Mouse (Mus musculus) CD8-positive naive resting alpha-beta T cell, adult 2 months (primary cell): ENCODE results near the gene Zfp62.
"Not testable (repeated sequence)": the region's sequence is repeated elsewhere in the genome, so short reads cannot be mapped to it uniquely, and the experiment has no call there.

ENCODE experiments used
- DNase-seq, 2 experiments: peaks; one replicate each; pipeline ENCODE4 v3.0.0; 2022; ENCODE audit warnings: low read depth in 2 of 2, low spot score in 2 of 2

Gene Zfp62

GRCm38 (mm10) chr11:49203129-49203768, at the start of gene Zfp62:
Gene Zfp62 (plus strand): TSS chr11:49203292.
- peak; percentile 88 to 92 for DNase-seq

- DNase-seq = no peak
Measured at GRCm38 (mm10) chr11:49154077-49154476, 49.0 kb upstream of the Zfp62 start, which contains the start of gene Olfr1394. Gene Olfr1394 (plus strand): TSS chr11:49154377.

- DNase-seq = no peak
Measured at GRCm38 (mm10) chr11:49156821-49157814, 46.0 kb upstream of the Zfp62 start.

- DNase-seq = no peak
Measured at GRCm38 (mm10) chr11:49168839-49169611, 34.1 kb upstream of the Zfp62 start.

- no peak for DNase-seq
Measured at GRCm38 (mm10) chr11:49170576-49170975, 32.5 kb upstream of the Zfp62 start.

- DNase-seq = peak in 1 of 2 experiments; percentile 8
Measured at GRCm38 (mm10) chr11:49175345-49175744, 27.7 kb upstream of the Zfp62 start.

- DNase-seq = not testable (repeated sequence)
Measured at GRCm38 (mm10) chr11:49176047-49176779, 26.9 kb upstream of the Zfp62 start.

- no peak for DNase-seq
Measured at GRCm38 (mm10) chr11:49183172-49183571, 19.9 kb upstream of the Zfp62 start.

- DNase-seq = no peak
Measured at GRCm38 (mm10) chr11:49186452-49186851, 16.6 kb upstream of the Zfp62 start.

- no peak for DNase-seq
Measured at GRCm38 (mm10) chr11:49186955-49187488, 16.1 kb upstream of the Zfp62 start, which contains the start of gene Btnl9. Gene Btnl9 (minus strand): TSS chr11:49187159.

GRCm38 (mm10) chr11:49187701-49188100, 15.4 kb upstream of the Zfp62 start:
- no peak for DNase-seq

GRCm38 (mm10) chr11:49189737-49190136, 13.4 kb upstream of the Zfp62 start:
- peak; percentile 53 to 73 for DNase-seq

- DNase-seq = no peak
Measured at GRCm38 (mm10) chr11:49191083-49191482, 12.0 kb upstream of the Zfp62 start.

- not testable (repeated sequence) for DNase-seq
Measured at GRCm38 (mm10) chr11:49194771-49195170, 8.3 kb upstream of the Zfp62 start.

- DNase-seq = peak in 1 of 2 experiments; percentile 23
Measured at GRCm38 (mm10) chr11:49195819-49196322, 7.2 kb upstream of the Zfp62 start.

- DNase-seq = no peak
Measured at GRCm38 (mm10) chr11:49200666-49201065, 2.4 kb upstream of the Zfp62 start.

- DNase-seq = no peak
Measured at GRCm38 (mm10) chr11:49201142-49201541, 1.9 kb upstream of the Zfp62 start.

GRCm38 (mm10) chr11:49202071-49202470, 1.0 kb upstream of the Zfp62 start:
- no peak for DNase-seq

- DNase-seq = peak in 1 of 2 experiments; percentile 5
Measured at GRCm38 (mm10) chr11:49202523-49203061, 500 bp upstream of the Zfp62 start.
